Mouse (Mus musculus): ENCODE data around the gene Ttll4. TPM values are rescaled to one million over a fixed set of nuclear protein-coding genes. Genes with fewer than 3 reads are reported as not detected.

Ttll4 gene
- polyA plus RNA-seq, 1 experiment from 2014 or later, result 2.1 TPM

DNA sequence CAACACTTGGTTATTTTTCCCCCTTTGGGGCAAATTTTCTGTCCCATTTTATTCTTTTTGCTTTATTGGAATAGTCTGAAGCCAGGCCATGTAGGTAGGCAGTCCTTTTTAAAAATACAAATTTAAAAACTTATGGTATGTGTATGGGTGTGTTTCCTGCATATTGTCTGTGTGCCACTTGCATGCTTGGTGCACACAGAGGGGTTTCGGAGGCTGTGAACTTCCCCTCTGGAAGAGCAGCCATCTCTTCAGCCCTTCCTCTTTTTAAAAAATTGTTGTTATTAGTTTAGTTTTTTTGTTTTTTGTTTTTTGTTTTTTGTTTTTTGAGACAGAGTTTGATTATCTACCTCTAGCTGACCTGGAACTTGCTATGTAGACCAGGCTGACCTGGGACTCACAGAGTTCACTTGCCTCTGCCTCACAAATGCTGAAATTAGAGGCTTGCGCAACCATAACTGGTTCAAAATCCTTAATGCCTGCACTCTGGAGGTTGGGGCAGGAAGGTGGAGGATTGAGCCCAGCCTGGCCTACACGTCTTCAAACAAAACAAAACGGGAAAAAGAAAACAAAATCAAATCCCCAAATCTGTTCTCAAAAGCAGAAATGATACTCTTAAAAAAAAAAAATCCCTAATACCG is 51.0 kb downstream of the Ttll4 start:
- Histone ChIP-seq H3K9ac (ENCODE audit: low read depth, low read length) (peak overlapping the region; percentile 41; the same call in 1 of the 2 replicates), H3K36me3 (ENCODE audit: control insufficient read depth, insufficient read depth) (no peaks in the 10 kb centered on the region), H3K9me3 (ENCODE audit: control insufficient read depth) (no peaks in the 10 kb centered on the region), H3K4me1 (replicated peaks; ENCODE audit: control insufficient read depth, insufficient read depth, low read length) (no peaks in the 10 kb centered on the region; the same call in 1 of the 2 replicates), H3K27ac (ENCODE audit: low read depth, low read length) (peak overlapping the region; percentile 31; the same call in 1 of the 2 replicates), H3K4me3 (ENCODE audit: low read depth, low read length) (peak overlapping the region; percentile 47), H3K27me3 (replicated peaks; ENCODE audit: control insufficient read depth, insufficient read depth, low read length) (no peaks in the 10 kb centered on the region), H3K4me2 (replicated peaks; ENCODE audit: low read depth) (peak overlapping the region; percentile 85)
- 30% methylated on average over 5 of the region's 5 CpGs for WGBS
- no peak for ATAC-seq
- no peak for TF ChIP-seq CTCF (IDR thresholded peaks at IDR 0.05; ENCODE audit: low read depth)

DNA sequence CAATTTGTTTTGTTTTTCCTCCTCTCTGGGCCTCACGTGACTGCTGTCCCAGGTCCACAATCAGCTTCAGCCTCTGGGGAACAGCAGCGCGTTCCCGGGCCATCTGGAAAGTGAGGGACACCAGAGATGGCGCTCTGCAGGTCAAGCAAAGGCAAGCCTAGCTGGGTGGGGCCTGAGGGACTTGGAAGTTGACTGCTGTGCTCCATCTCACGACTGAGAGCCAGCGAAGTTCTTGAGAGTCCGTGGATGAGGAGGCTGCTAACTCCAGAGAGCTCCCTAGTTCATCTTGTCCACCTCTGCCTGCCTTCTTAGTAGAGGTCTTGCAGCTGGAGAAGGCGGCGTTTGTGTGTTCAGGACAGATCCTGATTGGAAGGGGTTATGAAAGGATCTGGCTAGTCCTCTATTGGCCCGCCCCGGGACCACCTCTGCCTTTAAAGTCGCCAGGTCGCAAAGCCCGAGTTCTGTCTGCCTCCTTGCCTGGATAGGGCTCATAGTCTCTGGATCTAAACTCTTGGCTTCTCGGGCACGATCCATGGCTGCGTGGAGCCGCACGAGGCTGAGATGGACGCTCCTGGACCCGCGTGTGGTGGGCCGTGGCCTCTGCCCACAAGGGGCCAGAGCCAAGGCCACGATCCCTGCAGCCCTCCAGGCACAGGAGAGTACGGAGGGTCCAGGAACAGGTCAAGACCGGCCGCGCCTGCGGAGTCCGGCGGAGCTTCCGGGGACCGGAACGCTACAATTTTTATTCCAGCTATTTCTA is 51.7 kb downstream of the Ttll4 start, which contains the start of gene Cyp27a1:
Cyp27a1 (plus strand) TSS at position 476 of the 760 bp plus-strand sequence.
- H3K36me3 ChIP-seq (ENCODE audit: control insufficient read depth, insufficient read depth), result no peaks in the 10 kb centered on the region
- peak; percentile 63 for ATAC-seq
- H3K27me3 ChIP-seq (replicated peaks; ENCODE audit: control insufficient read depth, insufficient read depth, low read length), result no peaks in the 10 kb centered on the region
- H3K4me1 ChIP-seq (replicated peaks; ENCODE audit: control insufficient read depth, insufficient read depth, low read length), result no peaks in the 10 kb centered on the region; the same call in 1 of the 2 replicates
- peak; percentile 67 for TF ChIP-seq CTCF (IDR thresholded peaks at IDR 0.05; ENCODE audit: low read depth)
- peak within 1 kb of the TSS; percentile 41 for H3K9ac ChIP-seq (ENCODE audit: low read depth, low read length)
- H3K4me3 ChIP-seq (ENCODE audit: low read depth, low read length), result peak within 1 kb of the TSS; percentile 47
- H3K27ac ChIP-seq (ENCODE audit: low read depth, low read length), result peak within 1 kb of the TSS; percentile 31; the same call in 1 of the 2 replicates
- no peaks in the 10 kb centered on the region for H3K9me3 ChIP-seq (ENCODE audit: control insufficient read depth)
- peak within 1 kb of the TSS; percentile 85 for H3K4me2 ChIP-seq (replicated peaks; ENCODE audit: low read depth)
- 2% methylated on average over 35 of the region's 35 CpGs for WGBS

DNA sequence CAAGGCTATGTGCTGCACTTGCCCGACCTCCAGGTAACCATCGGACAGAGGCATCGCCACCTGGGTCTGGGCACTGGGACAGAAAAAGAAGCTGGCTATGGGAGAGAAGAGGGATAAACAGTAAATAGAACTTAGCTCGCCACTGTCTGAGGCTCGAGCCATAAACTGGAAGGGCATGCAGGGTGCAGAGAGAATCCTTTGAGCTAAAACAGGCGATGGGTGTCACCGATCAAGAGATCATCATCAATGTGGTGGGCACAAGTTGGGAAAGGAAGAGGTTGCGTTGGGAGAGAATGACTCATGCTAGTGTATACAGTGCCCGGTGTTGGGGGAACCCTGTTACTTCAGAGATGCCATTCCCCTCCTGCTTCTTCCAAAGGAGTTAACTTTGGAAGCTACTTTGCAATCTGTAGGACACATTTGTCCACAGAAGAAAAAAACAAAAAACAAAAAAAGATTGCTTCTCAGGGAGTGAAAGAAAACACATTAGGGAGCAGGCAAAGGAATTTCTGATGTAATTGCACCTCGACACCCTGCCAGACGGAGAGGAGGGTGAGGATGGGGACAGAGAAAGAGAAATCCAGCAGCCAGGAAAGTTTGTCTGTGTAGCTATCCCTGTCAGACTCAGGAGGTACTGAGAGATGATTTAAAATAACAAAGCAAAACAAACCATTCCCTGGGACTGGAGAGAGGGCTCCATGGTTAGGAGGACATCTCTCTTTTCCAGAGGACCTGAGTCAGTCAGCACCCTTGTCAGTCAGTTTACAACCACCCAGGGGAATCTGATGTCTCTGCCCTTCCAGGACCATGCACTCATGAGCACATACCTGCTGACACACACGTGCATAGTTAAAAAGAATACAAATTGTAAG is 52.5 kb downstream of the Ttll4 start:
- Histone ChIP-seq H3K27me3 (replicated peaks; ENCODE audit: control insufficient read depth, insufficient read depth, low read length) (no peaks in the 10 kb centered on the region), H3K4me1 (replicated peaks; ENCODE audit: control insufficient read depth, insufficient read depth, low read length) (no peaks in the 10 kb centered on the region; the same call in 1 of the 2 replicates), H3K36me3 (ENCODE audit: control insufficient read depth, insufficient read depth) (no peaks in the 10 kb centered on the region), H3K9me3 (ENCODE audit: control insufficient read depth) (no peaks in the 10 kb centered on the region), H3K4me3 (ENCODE audit: low read depth, low read length) (peak overlapping the region; percentile 47), H3K9ac (ENCODE audit: low read depth, low read length) (peak overlapping the region; percentile 41), H3K27ac (ENCODE audit: low read depth, low read length) (no peak overlapping the region), H3K4me2 (replicated peaks; ENCODE audit: low read depth) (peak overlapping the region; percentile 85)
- 24% methylated on average over 12 of the region's 12 CpGs for WGBS
- no peak for TF ChIP-seq CTCF (IDR thresholded peaks at IDR 0.05; ENCODE audit: low read depth)
- no peak for ATAC-seq

DNA sequence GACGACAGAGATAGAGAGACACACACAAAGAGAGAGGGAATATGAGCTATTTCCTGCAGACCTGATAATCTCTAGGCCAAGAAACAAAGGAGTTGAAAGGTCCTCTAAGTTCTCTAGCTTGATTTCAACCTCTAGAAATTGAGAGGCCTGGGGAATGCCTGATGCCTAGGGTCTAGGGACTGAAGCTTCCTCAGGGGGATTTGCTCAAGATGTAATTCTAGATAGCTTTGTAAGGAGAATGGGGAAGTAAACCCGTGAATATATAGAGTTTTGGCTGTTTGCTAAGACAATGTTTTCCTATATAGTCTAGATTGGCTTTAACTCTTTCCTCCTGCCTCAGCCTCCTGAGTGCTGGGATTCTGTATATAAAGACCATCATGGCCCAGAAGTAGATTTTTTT is 53.4 kb downstream of the Ttll4 start:
- ATAC-seq, result no peak
- H3K9ac ChIP-seq (ENCODE audit: low read depth, low read length), result no peak overlapping the region
- no peaks in the 10 kb centered on the region for H3K9me3 ChIP-seq (ENCODE audit: control insufficient read depth)
- H3K4me3 ChIP-seq (ENCODE audit: low read depth, low read length), result no peak overlapping the region
- WGBS, result 57% methylated on average over 2 of the region's 2 CpGs
- H3K4me2 ChIP-seq (replicated peaks; ENCODE audit: low read depth), result peak overlapping the region; percentile 85; the same call in 1 of the 2 replicates
- no peak for TF ChIP-seq CTCF (IDR thresholded peaks at IDR 0.05; ENCODE audit: low read depth)
- no peak overlapping the region for H3K27ac ChIP-seq (ENCODE audit: low read depth, low read length)
- no peaks in the 10 kb centered on the region; the same call in 1 of the 2 replicates for H3K4me1 ChIP-seq (replicated peaks; ENCODE audit: control insufficient read depth, insufficient read depth, low read length)
- H3K27me3 ChIP-seq (replicated peaks; ENCODE audit: control insufficient read depth, insufficient read depth, low read length), result no peaks in the 10 kb centered on the region
- no peaks in the 10 kb centered on the region for H3K36me3 ChIP-seq (ENCODE audit: control insufficient read depth, insufficient read depth)

DNA sequence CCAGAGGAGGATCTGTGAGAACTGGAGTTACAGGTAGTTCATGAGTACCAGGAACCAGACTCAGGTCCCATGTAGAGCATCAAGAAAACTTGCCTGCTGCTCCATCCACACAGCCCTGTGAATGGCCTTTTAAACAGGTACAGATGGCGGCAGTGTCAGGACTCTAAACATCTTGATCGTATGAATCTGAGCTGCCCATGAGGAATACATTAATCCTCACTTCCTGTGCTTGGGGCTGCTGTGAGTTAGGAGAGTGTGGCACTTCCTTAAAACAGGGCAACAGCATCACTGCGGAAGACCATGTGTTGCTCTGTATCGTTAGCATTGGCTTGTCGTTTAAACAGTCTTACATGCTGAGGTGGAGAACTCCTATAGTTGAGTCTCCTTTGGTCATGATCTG is 53.9 kb downstream of the Ttll4 start:
- no peak for ATAC-seq
- H3K9ac ChIP-seq (ENCODE audit: low read depth, low read length), result no peak overlapping the region
- 75% methylated on average over 5 of the region's 5 CpGs for WGBS

More for the DNA sequence above, 53.9 kb downstream of the Ttll4 start:
- Histone ChIP-seq H3K9me3 (ENCODE audit: control insufficient read depth) (no peaks in the 10 kb centered on the region), H3K4me2 (replicated peaks; ENCODE audit: low read depth) (no peak overlapping the region), H3K4me3 (ENCODE audit: low read depth, low read length) (no peak overlapping the region), H3K4me1 (replicated peaks; ENCODE audit: control insufficient read depth, insufficient read depth, low read length) (no peaks in the 10 kb centered on the region; the same call in 1 of the 2 replicates), H3K27ac (ENCODE audit: low read depth, low read length) (no peak overlapping the region), H3K27me3 (replicated peaks; ENCODE audit: control insufficient read depth, insufficient read depth, low read length) (no peaks in the 10 kb centered on the region), H3K36me3 (ENCODE audit: control insufficient read depth, insufficient read depth) (no peaks in the 10 kb centered on the region)
- no peak for TF ChIP-seq CTCF (IDR thresholded peaks at IDR 0.05; ENCODE audit: low read depth)
